Mouse (Mus musculus): ENCODE measurements at regions not wholly inside any gene's neighbourhood (a gene's known extent, or its start where the extent isn't known, plus 50 kb on each side); places are given as distances from the start of the nearest gene placed in this dataset.
A peak's percentile ranks its signal among the peaks of the same experiment; 100 is the strongest.

DNA sequence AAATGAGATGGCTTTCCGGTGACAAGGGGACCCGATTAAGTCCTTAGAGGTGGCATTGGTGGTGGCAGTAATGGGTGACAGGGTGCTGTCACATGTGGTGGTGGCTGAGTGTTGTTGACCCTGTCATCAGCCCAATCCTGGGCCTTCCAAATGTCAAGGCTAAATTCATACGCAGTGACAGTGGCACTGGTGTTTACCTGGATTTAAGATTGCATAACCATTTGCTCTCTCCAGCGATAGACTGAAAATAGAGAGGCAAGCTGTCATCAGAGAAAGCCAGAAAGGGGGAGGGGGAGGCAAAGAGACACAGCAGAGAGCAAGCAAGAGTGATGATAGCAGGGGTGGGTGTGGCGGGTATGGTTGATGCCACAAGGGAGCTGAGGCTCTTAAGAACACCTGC lies 215.1 kb downstream of the Suds3 start:
- no peak for DNase-seq

DNA sequence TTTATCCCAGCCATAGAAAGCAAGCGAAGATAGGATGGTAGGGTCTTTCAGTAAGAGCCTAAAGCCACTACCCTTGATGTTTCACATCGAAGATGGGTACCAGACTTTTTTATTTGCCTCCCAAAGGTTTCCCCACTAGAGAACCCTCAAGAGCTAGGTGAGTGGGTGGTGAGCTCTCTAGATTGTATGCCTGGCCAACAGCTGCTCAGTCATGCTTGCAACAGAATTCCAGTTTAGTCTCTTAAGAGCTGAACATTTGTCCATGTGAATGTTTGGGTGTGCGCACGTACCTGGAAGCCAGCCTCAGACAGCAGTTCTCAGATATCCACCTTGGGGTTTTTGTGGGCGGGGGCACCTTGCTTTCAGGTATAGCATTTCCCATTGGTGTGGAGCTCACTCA lies 218.5 kb downstream of the Suds3 start:
- no peak for DNase-seq

DNA sequence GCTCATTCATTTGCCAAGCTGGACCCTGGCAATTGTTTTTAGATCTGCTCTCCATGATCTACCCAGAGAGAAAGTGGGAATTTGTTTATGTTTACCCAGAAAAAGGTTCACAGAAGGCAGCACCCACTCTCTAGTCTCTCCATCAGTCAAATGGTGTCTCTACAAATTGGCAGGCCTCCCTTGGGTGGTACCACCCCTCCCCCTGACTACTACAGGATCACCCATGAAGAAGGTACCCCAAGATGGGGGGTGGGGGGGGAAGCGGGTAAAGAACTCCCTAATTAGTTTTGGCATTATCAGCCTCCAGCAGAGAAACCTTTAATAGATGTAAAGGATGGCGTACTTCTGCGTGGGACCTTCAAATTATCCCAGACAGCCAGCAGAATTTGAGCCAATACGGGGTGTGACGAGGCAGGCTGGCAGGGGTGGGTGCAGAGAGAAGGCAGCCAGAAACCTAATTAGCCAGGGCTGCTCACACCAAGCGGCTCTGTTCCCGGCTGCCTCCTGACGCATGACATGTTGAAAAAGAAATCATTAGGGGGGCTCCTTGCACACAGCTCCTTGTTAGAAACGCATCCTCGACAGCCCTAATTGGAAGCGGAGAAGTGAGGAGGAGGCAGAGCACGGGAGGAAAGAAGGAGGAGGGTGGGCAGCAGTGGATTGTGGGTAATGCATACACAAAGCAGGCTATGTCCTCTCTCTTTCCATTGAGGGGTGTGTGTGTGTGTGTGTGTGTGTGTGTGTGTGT lies 220.7 kb downstream of the Suds3 start:
- DNase-seq, result no peak

DNA sequence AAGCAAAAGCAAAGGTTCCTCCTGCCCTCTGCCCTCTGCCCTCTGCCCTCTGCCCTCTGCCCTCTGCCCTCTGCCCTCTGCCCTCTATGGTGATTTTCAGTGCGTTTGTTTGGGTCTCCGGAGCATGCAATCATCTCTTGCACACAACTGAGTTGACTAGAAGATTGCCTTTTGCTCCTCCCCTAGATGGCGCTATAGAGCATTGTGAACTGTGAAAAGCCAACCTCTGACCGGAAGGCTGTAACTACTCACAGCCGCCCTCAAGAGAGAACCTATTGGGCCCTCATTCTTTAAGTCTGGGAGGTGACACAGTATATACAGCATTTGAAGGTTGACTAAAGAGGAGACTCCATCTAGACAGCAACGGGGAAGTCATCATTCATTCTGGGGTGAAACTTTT lies 221.3 kb downstream of the Suds3 start:
- DNase-seq, result no peak

DNA sequence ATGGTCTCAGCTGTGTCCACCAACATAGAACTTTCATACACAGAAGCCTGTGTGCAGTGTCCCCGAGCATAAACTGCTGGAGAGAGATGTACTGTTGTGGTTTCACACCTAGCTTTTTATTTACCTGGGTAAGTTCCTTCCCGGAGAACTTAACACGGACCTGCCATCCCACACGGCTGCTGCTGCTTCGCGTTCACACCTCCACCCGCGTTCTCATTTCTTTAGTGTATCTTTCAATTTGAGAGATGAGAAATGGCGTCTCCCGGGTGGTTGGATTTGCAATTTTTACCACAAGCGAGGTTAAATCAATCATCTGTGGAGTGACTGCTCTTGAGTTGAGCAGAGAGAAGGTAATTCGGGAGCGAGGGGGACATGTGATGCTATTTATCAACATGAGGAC lies 223.0 kb downstream of the Suds3 start:
- DNase-seq, result no peak

DNA sequence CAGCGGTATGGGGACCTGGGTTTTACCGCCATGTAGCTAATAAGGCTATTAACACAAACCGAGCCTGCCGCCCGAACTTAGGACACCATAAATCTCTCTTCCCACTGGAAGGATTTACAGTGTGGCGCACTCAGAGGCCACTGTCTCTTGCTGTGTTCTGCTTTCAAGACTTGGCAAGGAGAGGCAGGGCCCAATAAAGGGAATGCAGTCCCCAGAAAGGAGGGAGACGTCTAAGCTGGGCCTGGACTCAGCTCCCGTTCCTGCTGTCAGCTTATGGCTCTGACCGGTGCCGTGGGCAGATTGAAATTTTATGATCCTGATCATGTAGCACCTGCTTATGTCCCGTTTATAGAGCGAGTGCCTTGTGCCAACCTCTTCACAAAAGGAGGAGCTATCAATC lies 226.7 kb downstream of the Suds3 start:
- no peak for DNase-seq

DNA sequence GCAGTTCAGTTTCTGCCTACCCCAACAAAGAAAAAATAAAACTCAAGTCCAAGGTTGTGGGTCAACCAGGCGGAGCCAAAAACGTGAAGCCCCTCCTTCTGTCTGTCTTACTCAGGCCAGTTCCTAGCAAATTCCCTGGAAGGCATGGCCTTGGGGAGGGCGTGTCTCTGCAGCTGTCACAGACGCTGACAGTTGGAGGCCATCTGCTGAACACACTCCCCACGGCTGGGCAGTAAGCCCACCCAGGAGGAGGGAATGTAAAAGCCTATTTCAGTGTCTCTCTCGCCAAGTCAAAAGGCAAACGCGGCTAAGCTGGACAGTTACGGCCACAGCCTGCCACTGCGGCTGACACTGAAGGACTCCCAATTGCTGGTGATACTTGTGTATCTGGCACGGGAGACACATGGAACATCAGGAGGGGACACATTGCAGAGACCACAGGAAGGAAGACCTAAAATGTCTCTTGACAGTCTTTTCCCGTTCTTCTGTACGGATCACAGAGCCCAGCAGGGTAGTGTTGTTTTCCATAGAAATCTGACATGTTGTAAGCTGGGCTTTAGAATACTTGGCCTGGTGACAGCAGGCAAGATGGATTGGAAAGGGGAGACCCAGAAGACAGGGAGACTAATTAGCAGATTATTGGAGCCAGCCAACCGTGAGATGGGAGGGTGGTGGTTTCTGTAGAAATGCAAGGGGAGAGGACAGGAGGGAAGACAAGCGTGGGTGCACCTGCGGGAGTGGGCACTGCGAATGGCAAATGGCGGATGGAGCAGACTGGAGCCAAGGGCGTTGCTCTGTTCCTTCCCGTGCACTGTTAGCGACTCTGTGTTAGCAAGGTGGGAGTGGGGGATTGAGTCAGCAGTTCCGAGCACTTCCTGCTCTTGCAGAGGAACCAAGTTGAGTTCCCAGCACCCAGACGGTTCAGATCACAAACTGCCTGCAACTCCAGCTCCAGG lies 229.5 kb downstream of the Suds3 start:
- no peak for DNase-seq

DNA sequence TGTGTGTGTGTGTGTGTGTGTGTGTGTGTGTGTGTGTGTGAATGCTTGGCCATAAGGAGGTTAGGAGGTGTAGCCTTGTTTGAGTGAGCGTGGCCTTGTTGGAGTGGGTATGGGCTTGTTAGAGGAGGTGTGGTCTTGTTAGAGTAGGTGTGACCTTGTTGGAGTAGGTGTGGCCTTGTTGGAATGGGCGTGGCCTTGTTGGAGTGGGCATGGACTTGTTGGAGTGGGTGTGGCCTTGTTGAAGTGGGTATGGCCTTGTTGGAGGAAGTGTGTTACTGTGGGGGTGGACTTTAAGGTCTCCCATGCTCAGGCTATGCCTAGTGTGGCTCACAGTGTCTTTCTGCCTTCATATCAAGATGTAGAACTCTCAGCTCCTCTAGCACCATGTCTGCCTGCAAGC lies 236.2 kb downstream of the Suds3 start:
- no peak for DNase-seq

DNA sequence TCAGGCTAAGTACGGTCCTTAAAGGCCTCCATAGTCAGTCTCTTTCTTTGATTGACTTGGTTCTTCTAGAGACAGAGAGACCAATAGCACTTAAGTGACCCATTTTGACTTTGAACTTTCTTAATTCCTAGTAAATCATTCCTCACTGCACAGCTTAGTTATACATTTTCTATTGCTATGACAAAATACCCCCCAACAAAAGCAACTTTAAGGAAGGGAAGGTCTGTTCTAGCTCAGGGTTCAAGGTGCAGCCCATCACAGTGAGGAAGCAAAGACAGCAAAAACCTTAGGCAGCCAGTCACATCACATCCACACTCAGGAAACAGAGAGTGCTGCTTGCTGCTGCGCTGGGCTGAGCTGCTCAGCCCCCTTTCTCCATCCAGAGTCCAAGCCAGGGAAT lies 241.0 kb downstream of the Suds3 start:
- DNase-seq, result peak; percentile 53

DNA sequence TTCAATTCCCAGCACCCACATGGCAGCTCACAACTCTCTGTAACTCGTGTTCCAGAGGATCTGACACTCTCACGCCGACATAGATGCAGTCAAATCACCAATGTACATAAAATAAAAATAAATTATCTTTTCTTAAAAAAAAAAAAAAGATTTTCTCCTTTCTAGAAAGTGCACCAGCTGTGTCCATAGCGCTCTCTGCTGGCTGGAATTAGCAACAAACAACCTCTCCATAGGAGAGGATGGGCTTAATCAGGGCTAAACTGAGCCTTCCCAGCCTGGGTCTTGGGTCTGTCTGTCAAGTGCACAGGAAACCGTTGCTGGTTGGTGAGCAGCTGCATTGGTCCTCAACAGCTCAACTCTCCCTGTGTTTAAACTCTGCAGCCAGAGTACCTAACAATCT lies 247.8 kb downstream of the Suds3 start:
- DNase-seq, result no peak

DNA sequence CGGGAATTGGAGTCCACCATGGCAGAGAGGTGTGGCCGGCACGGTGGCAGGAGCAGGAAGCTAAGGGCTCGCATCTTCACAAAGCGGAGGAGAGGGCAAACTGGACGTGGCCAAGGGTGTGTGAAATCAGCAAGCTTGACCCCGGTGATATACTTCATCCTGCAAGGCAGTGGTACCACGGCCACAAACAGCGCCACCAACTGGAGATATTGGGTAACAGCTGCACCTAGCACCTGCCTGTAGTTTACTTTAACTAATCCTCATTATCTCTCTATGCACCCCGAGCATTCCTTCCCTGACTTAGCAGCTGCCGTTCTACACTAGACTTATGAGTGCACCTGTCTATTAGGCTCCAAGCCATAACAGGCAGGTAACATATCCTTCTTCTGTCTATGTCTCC lies 251.6 kb downstream of the Suds3 start:
- DNase-seq, result no peak

DNA sequence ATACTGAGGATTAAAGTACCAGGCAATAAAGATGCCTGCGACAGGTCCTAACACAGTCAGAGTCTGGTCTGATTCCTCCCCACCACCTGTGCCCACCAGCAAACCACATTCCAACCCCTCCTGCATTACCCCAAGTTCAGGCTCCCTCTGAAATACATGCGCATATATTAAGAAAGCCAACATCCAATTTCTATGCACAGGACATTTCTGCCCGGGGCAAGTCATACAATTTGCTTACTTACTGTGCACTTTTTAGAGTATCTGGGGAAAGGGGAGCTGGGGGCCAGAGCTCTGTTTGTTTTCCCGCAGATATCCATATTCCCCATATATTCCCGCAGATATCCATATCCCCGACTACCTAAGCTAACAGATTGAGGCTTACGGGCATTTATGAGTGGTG lies 261.1 kb upstream of the Srrm4 start:
- no peak for DNase-seq

DNA sequence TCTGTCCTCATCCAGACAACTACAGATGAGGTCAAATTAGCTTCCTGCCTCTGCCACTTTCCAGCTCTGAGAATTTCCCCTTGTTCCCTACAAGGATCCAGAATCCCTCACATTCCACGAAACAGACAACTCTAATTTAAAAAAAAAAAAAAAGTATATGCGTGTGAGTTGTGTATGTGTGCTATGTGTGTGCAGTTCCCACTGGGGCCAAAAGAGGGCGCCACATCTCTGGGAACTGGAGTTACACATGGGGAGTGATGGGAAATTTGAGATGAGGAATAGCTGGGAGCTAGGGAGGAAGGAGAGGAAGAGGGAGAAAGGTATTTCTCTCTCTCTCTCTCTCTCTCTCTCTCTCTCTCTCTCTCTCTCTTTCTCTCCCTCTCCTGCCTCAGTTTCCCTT lies 240.3 kb upstream of the Srrm4 start:
- DNase-seq, result no peak

DNA sequence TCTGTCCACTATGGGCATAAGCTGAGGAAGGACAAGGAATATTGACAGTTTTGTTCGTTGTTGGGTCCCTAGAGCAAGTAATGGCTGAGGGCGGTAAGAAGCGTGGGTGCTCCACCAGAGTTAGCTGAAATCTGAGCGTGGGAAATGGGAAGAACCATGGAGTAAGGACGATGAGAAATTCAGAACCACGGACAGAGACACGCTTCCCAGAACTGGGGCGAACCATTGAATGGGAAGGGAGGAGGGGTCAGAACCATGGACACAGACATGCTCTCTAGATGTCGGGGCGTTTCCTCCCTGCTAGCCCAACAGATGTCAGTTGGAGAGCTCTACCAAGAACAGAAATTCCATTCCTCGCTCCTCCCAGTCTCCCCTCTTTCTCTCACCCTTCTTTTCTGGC lies 238.2 kb upstream of the Srrm4 start:
- no peak for DNase-seq

DNA sequence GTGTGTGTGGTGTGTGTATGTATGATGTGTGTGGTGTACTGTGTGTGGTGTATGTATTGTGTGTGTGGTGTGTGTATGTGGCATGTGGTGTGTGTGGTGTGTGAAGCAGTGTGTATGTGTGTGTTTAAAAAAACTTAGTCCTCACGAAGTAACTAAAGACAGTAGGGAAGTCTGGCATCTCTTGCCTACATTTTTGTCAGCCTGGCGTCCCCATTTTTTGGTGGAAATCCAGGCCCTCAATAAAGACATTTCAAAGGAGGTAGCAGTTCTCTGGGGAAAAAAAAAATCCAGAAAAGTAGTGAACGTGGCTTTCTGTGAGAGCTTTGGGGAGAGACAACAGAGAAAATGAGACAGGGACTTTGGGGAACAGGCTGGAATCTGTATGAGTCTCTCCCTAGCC lies 231.6 kb upstream of the Srrm4 start:
- no peak for DNase-seq

DNA sequence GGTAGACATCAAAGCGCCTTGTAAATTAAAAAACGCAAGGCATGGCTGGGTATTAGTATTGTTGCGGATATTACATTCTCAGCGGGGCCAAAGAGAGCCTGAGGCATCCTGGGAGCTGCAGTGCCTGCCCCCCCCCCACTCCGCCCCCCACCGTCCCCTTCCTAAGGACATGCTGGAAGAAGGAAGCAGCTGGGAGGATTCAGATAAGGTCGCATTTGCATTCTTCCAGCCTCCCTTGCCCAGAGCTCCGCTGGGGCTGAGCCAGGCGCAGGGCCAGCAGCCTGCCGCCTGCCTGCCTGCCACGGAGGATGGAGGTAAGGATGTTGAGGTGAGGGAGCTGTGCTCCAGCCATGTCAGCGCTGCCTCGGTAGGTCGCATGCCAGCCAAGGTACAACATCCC lies 230.5 kb upstream of the Srrm4 start:
- DNase-seq, result no peak

DNA sequence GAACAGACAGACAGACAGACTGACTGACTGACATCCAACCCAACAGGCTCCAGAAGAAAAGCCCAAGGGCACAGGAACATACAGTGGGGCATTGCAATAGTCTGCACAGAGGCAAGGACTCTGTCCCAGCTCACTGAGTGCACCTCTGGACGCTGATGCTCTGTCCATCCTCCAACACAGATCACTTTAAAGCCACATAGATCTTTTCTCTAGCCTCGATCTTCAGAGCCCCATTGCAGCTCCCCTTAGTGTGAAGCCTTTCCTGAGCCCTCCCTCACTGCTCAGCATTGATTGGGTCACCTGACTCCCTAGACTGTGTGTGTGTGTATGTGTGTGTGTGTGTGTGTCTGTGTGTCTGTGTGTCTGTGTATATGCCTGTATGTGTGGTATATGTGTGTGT lies 218.2 kb upstream of the Srrm4 start:
- DNase-seq, result no peak

DNA sequence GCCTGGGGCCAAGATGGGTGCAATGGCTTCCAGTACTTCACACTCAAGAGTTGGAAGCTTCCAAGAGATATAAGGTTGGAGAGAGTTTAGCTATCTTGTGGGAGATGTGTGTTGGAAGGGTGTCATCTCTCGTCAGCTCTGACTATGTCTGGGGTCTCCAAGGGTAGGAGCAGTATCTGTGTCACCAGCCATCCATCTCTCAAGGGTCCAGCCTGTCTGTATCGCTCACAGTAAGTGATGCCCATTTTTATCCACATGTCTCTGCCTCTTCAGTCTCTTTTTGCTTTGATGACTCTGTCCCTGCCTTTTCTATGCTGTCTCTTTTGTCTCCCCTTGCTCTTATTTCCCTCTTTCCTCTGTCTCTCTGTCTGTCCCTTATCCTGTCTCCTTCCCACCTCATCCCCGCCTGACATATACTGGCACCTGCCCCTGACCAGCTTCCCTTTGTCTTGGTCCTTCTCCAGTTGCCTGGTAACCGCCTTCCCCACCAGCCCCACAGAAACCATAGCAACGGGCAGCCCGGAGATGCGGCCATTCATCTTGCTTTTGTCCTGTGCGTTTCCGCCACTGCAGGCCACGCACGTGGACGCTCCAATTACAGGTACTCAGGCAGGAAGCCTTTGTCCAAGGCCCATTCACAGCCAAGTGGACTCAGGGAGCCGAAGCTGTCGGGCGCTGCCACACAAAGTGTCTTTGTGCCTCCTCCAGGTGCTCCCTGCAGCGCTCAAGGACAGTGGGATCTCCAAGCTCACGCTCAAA lies 217.6 kb upstream of the Srrm4 start:
- DNase-seq, result no peak

DNA sequence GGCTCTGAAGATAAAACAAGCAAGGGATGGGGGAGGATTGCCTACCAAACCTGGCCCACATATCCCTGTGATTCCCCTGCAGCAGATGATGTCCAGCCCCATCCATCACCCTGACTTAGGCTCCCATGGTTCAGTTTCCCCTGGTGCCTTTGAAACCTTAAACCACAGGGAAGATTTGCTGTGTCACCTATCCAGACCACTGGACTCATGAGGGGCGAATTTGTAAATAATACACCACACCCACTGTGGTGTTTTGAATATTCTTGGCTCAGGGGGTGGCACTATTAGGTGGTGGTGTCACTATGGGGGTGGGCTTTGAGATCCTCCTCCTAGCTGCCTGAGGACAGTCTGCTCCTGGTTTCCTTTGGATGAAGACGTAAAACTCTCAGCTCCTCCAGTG lies 205.8 kb upstream of the Srrm4 start:
- DNase-seq, result no peak

DNA sequence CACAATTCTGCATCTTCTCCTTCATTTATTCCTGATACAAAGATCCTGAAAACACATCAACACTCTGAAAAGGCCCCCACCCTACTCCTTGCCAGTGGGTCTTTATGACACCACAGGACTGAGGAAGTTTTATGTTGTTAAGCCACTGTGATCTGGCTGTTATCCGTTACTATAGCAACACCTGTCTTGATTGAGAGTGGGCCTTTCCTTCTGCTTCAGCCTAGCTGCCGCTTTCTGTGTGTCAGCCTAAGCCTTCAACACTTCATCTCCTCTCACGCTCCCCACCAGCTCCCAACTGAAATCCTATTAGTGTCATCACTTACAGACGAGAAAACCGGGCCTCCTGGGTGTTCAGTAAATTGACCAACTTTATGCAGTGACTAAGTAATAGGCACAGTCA lies 203.6 kb upstream of the Srrm4 start:
- DNase-seq, result no peak

DNA sequence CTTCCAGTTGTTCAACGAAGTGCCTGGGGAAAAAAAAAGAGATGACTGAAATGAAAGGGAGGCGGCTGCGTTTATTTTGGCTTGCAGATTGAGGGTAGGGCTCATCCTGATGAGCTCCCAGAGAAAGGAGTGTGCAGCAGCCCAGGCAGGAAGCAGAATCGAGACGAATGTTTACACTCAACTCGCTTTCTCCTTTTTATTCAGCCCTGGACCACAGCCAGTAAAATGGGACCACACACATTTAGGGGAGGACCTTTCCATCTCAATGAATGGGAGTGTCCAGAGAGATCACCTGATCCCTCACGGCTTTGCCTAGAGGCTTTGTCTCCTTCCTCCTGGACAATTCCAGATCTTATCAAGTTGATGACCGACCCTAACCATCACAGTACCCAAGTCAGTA lies 198.8 kb upstream of the Srrm4 start:
- no peak for DNase-seq

DNA sequence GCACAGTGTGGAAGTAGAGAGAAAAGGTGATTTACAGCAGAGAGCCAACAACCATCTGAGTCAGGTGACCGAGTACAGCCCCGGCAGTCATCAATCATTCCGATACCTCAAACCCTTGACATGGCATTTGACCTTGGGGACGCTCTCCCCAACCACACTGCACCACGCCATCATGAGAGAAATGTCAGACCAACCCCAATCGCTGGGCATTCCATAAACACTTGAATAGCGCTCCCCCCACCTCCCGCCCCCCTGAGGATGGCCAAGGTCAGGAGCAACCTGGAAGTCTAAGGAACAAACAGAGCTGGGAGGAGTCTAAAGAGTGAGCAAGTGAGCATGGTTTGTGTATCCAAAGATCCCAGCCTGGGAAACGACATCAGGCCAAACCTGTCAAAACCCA lies 198.2 kb upstream of the Srrm4 start:
- DNase-seq, result no peak

DNA sequence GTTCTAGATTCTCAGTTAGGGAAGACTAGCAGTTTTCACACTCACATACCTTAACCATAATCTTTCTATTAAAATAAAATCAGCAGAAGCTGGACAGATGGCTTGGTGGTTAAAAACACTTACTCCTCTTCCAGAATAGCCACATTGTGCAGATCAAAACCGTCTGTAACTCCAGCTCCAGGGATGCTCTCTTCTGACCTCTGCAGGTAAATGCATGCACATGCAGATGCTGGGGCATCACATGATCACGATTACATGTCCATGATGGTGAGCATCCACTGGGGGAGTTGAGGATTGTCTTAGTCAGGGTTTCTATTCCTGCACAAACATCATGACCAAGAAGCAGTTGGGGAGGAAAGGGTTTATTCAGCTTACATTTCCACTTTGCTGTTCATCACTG lies 184.8 kb upstream of the Srrm4 start:
- no peak for DNase-seq

DNA sequence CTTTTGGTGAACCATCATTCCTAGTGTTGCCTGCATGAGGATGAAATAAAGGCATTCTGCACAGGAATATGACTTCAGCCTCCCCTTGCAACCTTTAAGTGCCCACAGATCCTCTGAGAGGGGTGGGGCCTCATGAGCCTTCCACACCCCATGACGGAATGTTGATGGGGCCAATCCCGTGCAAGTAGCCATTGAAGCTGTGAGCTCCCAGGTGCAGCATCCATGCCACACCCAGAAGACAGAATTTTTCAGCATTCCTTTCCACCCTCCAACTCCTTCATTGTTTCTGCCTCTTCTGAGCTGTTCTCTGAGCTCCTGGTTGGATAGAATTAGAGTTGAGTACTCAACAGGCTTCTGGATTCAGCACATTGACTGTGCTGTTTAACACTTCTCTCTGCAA lies 174.6 kb upstream of the Srrm4 start:
- no peak for DNase-seq
